In the genomic region with DNA sequence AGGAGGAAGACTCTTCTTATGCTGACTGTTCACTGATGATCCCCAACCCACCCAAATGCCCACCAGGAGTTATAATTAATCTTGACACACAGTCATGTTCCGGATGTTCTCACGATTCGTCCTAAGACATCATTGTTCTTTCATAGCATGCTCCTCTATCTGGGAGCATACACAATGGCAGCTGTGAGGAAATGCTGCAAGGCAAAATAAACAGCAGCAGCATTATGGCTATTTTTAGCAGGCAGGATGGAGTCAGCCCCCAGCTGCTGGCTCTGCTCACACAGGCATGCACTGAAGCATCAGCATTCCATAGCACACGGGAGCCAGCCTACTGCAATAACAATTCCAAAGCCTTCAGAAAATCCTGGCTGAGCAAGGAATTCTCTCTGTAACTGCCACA, we compare ENCODE assay signal across 7 mouse cellular contexts.
DNase-seq lines count a peak whose midpoint lies in the region.

No protein-coding gene starts in this region.

- peak; percentile 5 for DNase-seq in adipocyte (ENCODE audit: low spot score)
- DNase-seq in embryo, embryonic 10.5 days (ENCODE audit: low spot score) = peak; percentile 30
- peak; percentile 50 to 56 for DNase-seq in heart, postnatal 10 days
- peak; percentile 6 to 60 for DNase-seq in left cerebral cortex, postnatal 10 days (ENCODE audit: extremely low spot score in 1 of 2, low spot score in 2 of 2)
- peak; percentile 5 for DNase-seq in retina, embryonic 14.5 days (ENCODE audit: low spot score)
- no peak for DNase-seq in urinary bladder, postnatal 10 days (ENCODE audit: low spot score)
- DNase-seq in thymus, postnatal 25 days = no peak

- intact Hi-C loops in heart, postnatal 10 days (cut with DNase I) = loop anchor here (10.0 kb wide), 1 partner anchor 122 kb away; no protein-coding TSS in a partner anchor
- intact Hi-C loops in left cerebral cortex, postnatal 10 days (cut with DNase I) = no loop called here

Comparison
In these comparisons a context has a peak if more than half of its experiments do, and no peak if none do; other contexts are left out.
1. DNase-seq: peak in adipocyte (single experiment), embryo, embryonic 10.5 days (single experiment), heart, postnatal 10 days (2 of 2), left cerebral cortex, postnatal 10 days (2 of 2) and retina, embryonic 14.5 days (single experiment); none in urinary bladder, postnatal 10 days (single experiment) and thymus, postnatal 25 days (single experiment).